Mouse (Mus musculus) olfactory bulb, adult 2 months (tissue): ENCODE data around the gene Cpm.

Experiments used
- CTCF ChIP-seq: fragments of 200-500 bp; IDR thresholded peaks from 2 replicates; pipeline ENCODE4 v1.5.1; 2012; ENCODE audit warnings: low read depth, mild to moderate bottlenecking, low read length, moderate library complexity; ENCODE audit not compliant: insufficient read depth
- POLR2A ChIP-seq: fragments of 200-500 bp; IDR thresholded peaks from 2 replicates; pipeline ENCODE4 v1.6.1; 2012; ENCODE audit warnings: mild to moderate bottlenecking, low read depth, low read length, moderate library complexity; ENCODE audit not compliant: insufficient read depth

- TF ChIP-seq CTCF: no peak
- TF ChIP-seq POLR2A: no peak
These were observed 12.8 kb downstream of the Cpm start for GRCm38 (mm10) chr10:117642201-117642450.
